Mouse (Mus musculus): ENCODE measurements at regions not wholly inside any gene's neighbourhood (a gene's known extent, or its start where the extent isn't known, plus 50 kb on each side); places are given as distances from the start of the nearest gene placed in this dataset.

DNA sequence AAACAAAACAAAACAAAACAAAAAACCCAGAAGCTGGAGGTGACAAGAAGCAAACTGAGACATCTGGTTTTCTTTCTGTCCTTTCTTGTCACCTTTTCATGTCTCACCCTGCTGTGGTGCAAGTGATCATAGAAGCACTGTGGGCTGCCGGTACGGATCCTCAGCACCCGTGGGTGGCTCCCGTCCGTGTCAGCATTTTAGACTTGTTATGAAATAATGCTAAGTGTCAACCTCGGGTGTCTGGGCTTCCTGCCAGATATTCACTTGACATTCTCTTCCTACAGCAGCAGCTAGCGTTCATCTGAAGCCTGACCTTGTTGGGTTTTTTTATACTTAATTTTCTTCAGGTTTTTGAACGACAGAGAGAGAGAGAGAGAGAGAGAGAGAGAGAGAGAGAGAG, 404.7 kb downstream of the Pla2g4a start:
- DNase-seq (ENCODE audit: low read depth, low spot score): peak; percentile 85

DNA sequence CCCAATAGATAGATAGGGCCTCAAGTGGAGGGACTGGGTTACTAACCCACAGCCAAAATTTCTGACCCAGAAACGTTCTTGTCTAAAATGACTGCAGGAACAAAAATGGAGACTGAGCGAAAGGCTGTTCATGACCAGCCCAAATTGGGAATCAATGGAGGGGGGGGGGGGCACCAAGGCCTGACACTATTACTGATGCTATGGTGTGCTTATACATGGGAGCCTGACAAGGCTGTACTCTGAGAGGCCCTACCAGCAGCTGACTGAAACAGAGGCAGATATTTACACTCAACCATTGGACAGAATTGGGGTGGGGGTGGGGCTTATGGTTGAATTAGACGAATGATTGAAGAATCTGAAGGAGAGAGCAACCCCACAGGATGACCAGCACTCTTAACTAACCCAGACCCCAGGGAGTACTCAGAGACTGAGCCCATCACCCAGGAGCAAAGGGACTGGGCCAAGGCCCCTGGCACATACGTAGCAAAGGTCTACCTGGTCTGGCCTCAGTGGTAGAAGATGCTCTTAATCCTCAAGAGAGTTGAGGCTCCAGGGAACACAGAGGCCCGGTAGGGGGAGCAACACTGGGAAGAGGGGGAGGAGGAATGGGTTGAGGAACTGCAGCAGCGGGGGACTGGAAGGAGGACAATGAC, 405.6 kb downstream of the Pla2g4a start:
- no peak for DNase-seq (ENCODE audit: low read depth, low spot score)

DNA sequence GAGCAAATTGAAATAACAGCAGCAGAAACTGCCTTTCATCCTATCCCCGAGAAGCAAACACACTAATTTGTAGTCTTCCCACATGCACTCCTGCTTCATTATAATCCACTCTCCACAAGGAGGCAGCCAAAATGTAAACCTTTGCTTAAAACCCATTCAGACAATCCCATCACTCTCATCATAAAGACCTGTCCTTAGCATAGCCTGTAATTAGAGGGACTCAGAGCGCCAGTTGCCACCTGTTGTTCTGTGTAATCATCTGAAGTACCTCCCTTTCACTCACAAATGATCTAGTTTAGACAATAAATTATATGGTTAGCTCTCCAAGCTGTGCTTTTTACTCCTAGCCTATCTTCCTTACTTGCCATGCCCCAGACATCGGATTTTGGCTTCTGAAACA, 415.0 kb downstream of the Pla2g4a start:
- DNase-seq (ENCODE audit: low read depth, low spot score): peak; percentile 69

DNA sequence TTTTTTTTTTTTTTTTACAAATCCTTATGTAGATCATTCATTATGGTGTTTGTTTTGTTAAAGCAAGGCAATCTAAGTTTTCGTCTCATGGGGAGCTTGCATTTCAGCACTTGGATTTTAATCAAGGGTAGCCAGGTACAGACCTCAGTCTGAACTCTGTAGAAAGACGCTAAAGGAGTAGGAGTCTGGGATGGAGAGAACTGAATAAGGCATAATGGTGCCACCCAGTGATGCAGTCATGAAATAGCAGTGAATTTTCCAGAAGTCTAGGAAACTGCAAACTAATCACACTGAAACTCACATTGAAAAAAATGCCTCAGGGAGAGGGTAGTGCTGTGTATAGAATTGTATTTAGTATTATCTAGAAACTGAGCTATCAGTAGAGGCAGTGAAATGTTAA, 419.7 kb downstream of the Pla2g4a start:
- peak; percentile 64 for DNase-seq (ENCODE audit: low read depth, low spot score)

DNA sequence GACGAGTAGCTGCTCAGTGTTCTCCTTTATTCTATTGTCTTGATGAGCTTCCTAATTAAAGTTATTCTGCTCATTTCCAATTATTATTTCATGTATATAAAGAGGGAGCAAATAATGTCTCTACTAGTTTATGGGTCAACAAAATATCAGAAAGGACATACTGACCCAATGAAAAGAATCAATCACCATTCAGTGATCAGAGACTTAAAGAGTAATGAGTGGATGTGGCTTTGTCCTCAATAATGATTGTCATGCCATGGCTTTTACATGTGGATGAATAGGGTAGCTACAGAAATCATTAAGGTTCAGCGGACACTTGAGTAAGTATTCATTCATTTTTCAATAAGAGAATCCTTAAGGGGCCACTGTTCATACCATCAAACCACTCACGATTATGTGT, 427.4 kb downstream of the Pla2g4a start:
- DNase-seq (ENCODE audit: low read depth, low spot score): no peak

Data from brain, adult 2 months (tissue).